Mouse (Mus musculus): ENCODE measurements around the gene Mfsd11.

- no peak for TF ChIP-seq CTCF (IDR thresholded peaks at IDR 0.05; ENCODE audit: low read depth, low read length)
- TF ChIP-seq GATA2 (IDR thresholded peaks at IDR 0.05; ENCODE audit: borderline replicate concordance, low read depth, low read length) = no peak
- TF ChIP-seq GATA1 (IDR thresholded peaks at IDR 0.05; ENCODE audit: borderline replicate concordance, low read length) = no peak
Observed at GRCm38 (mm10) chr11:116848086-116848876, 4.0 kb upstream of the Mfsd11 start.
